Mouse (Mus musculus): Measurements from ENCODE around the gene Glt28d2. TPM values are rescaled to one million over a fixed set of nuclear protein-coding genes. Genes with fewer than 3 reads are reported as not detected.

Glt28d2 gene
- 1 to 10 TPM; 1.3 to 1.6 TPM for total RNA-seq (2023)

DNA sequence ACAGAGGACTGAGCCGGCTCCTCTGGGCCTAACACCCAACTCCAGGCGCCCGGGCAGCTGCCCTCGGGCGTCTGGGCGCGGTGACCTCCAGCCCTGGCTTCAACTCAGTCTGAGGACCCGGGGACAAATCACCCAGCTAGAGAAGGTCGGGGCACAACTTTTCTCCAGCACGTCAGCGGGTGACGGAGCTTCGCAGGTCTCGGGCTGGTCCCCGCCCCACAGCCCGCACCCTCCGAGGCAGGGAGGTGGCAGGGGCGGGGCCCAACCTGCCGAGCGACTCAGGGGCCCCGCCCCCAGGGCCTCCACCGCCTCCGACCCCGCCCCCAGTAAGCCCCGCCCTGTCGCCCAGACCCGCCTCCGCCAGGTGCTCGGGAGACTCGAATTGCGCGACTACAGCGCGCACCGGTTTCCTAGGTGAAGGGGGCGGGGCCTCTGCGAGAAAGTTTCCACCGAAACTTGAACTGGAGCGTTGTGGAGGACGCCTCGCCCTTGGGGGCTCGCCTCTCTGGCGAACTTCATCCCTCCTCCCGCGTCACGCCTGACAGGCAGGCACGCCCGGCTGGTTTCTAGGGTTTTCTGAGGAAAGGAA lies at the start of gene Glt28d2, which contains the start of gene Gm37240:
TSS of gene Glt28d2 (minus strand) at position 278 of the 589 bp plus-strand sequence.
TSS of gene Gm37240 (minus strand) at position 280 of the 589 bp plus-strand sequence.

Other genes starting within 250 kb of the Glt28d2 start
- gene Fam160a1, start 70.2 kb downstream of the Glt28d2 start, total RNA-seq (2023), result 1 to 10 TPM; 1.9 to 2.0 TPM
- gene Gm37240, start within 50 bp of the Glt28d2 start, total RNA-seq (2023), result 1 to 10 TPM; 4.4 to 5.2 TPM
- gene Sh3d19, start 83.6 kb upstream of the Glt28d2 start, total RNA-seq (2023), result under 1 TPM; 0.12 to 0.24 TPM
- not detected for gene Prss48, start 115.0 kb upstream of the Glt28d2 start, total RNA-seq (2023)